Mouse (Mus musculus): Measurements from ENCODE around the gene Adamts12. TPM values are rescaled to one million over a fixed set of nuclear protein-coding genes. Genes with fewer than 3 reads are reported as not detected.

Adamts12 gene
- polyA plus RNA-seq, 1 experiment from 2014 or later: 4.8 TPM

- Histone ChIP-seq H3K27me3 (no peaks in the 10 kb centered on the region), H3K9ac (no peak overlapping the region), H3K36me3 (no peaks in the 10 kb centered on the region), H3K9me3 (no peaks in the 10 kb centered on the region), H3K4me1 (peaks cover 18% of the 10 kb centered on the region), H3K4me2 (replicated peaks) (no peak overlapping the region), H3K4me3 (no peak overlapping the region), H3K27ac (peak overlapping the region; percentile 61; the same call in 1 of the 2 replicates)
- 0 out of 2 replicates have a peak, but pooled peaks have one; percentile 32 for ATAC-seq (ENCODE audit: low FRiP score, low read depth)
- 20% methylated on average over 9 of the region's 9 CpGs for WGBS
Measured at GRCm38 (mm10) chr15:11084241-11084992, 19.8 kb downstream of the Adamts12 start.

- no peak for ATAC-seq (ENCODE audit: low FRiP score, low read depth)
- Histone ChIP-seq H3K27me3 (no peaks in the 10 kb centered on the region), H3K9me3 (no peaks in the 10 kb centered on the region), H3K36me3 (no peaks in the 10 kb centered on the region), H3K4me2 (replicated peaks) (no peak overlapping the region), H3K9ac (no peak overlapping the region), H3K27ac (peak overlapping the region; percentile 61; the same call in 1 of the 2 replicates), H3K4me1 (peaks cover 18% of the 10 kb centered on the region), H3K4me3 (no peak overlapping the region)
- 38% methylated on average over 1 of the region's 1 CpGs for WGBS
Measured at GRCm38 (mm10) chr15:11084993-11085365, 20.4 kb downstream of the Adamts12 start.

- Histone ChIP-seq H3K9ac (no peak overlapping the region), H3K4me3 (no peak overlapping the region), H3K27ac (no peak overlapping the region), H3K27me3 (no peaks in the 10 kb centered on the region), H3K4me1 (peaks cover 10% of the 10 kb centered on the region), H3K9me3 (no peaks in the 10 kb centered on the region), H3K4me2 (replicated peaks) (no peak overlapping the region), H3K36me3 (no peaks in the 10 kb centered on the region)
- no peak for ATAC-seq (ENCODE audit: low FRiP score, low read depth)
- 85% methylated on average over 3 of the region's 3 CpGs for whole genome bisulfite sequencing
Measured at GRCm38 (mm10) chr15:11089494-11089893, 24.9 kb downstream of the Adamts12 start.

- WGBS: 58% methylated on average over 3 of the region's 3 CpGs
- ATAC-seq (ENCODE audit: low FRiP score, low read depth): no peak
Measured at GRCm38 (mm10) chr15:11095566-11095965, 31.0 kb downstream of the Adamts12 start.

GRCm38 (mm10) chr15:11097967-11098702, 33.5 kb downstream of the Adamts12 start:
- peak; percentile 91 for ATAC-seq (ENCODE audit: low FRiP score, low read depth)
- Histone ChIP-seq H3K4me1 (peaks cover 24% of the 10 kb centered on the region), H3K9me3 (no peaks in the 10 kb centered on the region), H3K4me3 (no peak overlapping the region), H3K4me2 (replicated peaks) (peak overlapping the region; percentile 28; the same call in 1 of the 2 replicates), H3K9ac (no peak overlapping the region), H3K27me3 (no peaks in the 10 kb centered on the region), H3K36me3 (no peaks in the 10 kb centered on the region), H3K27ac (peak overlapping the region; percentile 84)
- 31% methylated on average over 4 of the region's 4 CpGs for WGBS

More at GRCm38 (mm10) chr15:11095566-11095965, 31.0 kb downstream of the Adamts12 start:
- no peak overlapping the region for H3K4me3 ChIP-seq
- no peaks in the 10 kb centered on the region for H3K9me3 ChIP-seq
- H3K4me1 ChIP-seq: peaks cover 24% of the 10 kb centered on the region
- H3K4me2 ChIP-seq (replicated peaks): no peak overlapping the region
- H3K27me3 ChIP-seq: no peaks in the 10 kb centered on the region
- H3K36me3 ChIP-seq: no peaks in the 10 kb centered on the region
- no peak overlapping the region for H3K27ac ChIP-seq
- no peak overlapping the region for H3K9ac ChIP-seq

GRCm38 (mm10) chr15:11098940-11099339, 34.4 kb downstream of the Adamts12 start:
- no peak overlapping the region for H3K4me3 ChIP-seq
- no peak for ATAC-seq (ENCODE audit: low FRiP score, low read depth)
- no peaks in the 10 kb centered on the region for H3K36me3 ChIP-seq
- peak overlapping the region; percentile 28; the same call in 1 of the 2 replicates for H3K4me2 ChIP-seq (replicated peaks)
- no peaks in the 10 kb centered on the region for H3K9me3 ChIP-seq
- H3K27me3 ChIP-seq: no peaks in the 10 kb centered on the region
- 61% methylated on average over 7 of the region's 7 CpGs for WGBS
- H3K9ac ChIP-seq: no peak overlapping the region
- H3K27ac ChIP-seq: peak overlapping the region; percentile 84
- H3K4me1 ChIP-seq: peaks cover 24% of the 10 kb centered on the region

- H3K4me3 ChIP-seq: no peak overlapping the region
- no peak overlapping the region for H3K9ac ChIP-seq
- 82% methylated on average over 4 of the region's 4 CpGs for WGBS
- no peak overlapping the region for H3K27ac ChIP-seq
- no peaks in the 10 kb centered on the region for H3K36me3 ChIP-seq
- no peak for ATAC-seq (ENCODE audit: low FRiP score, low read depth)
- peaks cover 24% of the 10 kb centered on the region for H3K4me1 ChIP-seq
- no peaks in the 10 kb centered on the region for H3K9me3 ChIP-seq
- H3K27me3 ChIP-seq: no peaks in the 10 kb centered on the region
- no peak overlapping the region for H3K4me2 ChIP-seq (replicated peaks)
Measured at GRCm38 (mm10) chr15:11100917-11101316, 36.3 kb downstream of the Adamts12 start.

GRCm38 (mm10) chr15:11105101-11105500, 40.5 kb downstream of the Adamts12 start:
- Histone ChIP-seq H3K27ac (no peak overlapping the region), H3K9me3 (no peaks in the 10 kb centered on the region), H3K36me3 (no peaks in the 10 kb centered on the region), H3K27me3 (no peaks in the 10 kb centered on the region), H3K4me2 (replicated peaks) (no peak overlapping the region), H3K9ac (no peak overlapping the region), H3K4me1 (no peaks in the 10 kb centered on the region), H3K4me3 (no peak overlapping the region)
- no peak for ATAC-seq (ENCODE audit: low FRiP score, low read depth)
- WGBS: 67% methylated on average over 2 of the region's 2 CpGs

- no peaks in the 10 kb centered on the region for H3K36me3 ChIP-seq
- no peak overlapping the region for H3K4me2 ChIP-seq (replicated peaks)
- H3K4me1 ChIP-seq: no peaks in the 10 kb centered on the region
- H3K4me3 ChIP-seq: no peak overlapping the region
- WGBS: 79% methylated on average over 5 of the region's 5 CpGs
- no peaks in the 10 kb centered on the region for H3K9me3 ChIP-seq
- no peaks in the 10 kb centered on the region for H3K27me3 ChIP-seq
- H3K27ac ChIP-seq: no peak overlapping the region
- no peak for ATAC-seq (ENCODE audit: low FRiP score, low read depth)
- H3K9ac ChIP-seq: no peak overlapping the region
Measured at GRCm38 (mm10) chr15:11107376-11107775, 42.8 kb downstream of the Adamts12 start.

GRCm38 (mm10) chr15:11114631-11115197, 50.1 kb downstream of the Adamts12 start:
- no peak overlapping the region for H3K27ac ChIP-seq
- H3K9ac ChIP-seq: no peak overlapping the region
- WGBS: 66% methylated on average over 8 of the region's 8 CpGs
- H3K36me3 ChIP-seq: no peaks in the 10 kb centered on the region
- no peaks in the 10 kb centered on the region for H3K9me3 ChIP-seq
- no peak overlapping the region for H3K4me3 ChIP-seq
- no peaks in the 10 kb centered on the region; the same call in 1 of the 2 replicates for H3K4me1 ChIP-seq
- no peak overlapping the region for H3K4me2 ChIP-seq (replicated peaks)
- ATAC-seq (ENCODE audit: low FRiP score, low read depth): no peak
- no peaks in the 10 kb centered on the region for H3K27me3 ChIP-seq

GRCm38 (mm10) chr15:11116303-11116702, 51.7 kb downstream of the Adamts12 start:
- Histone ChIP-seq H3K9ac (no peak overlapping the region), H3K36me3 (no peaks in the 10 kb centered on the region), H3K4me1 (no peaks in the 10 kb centered on the region; the same call in 1 of the 2 replicates), H3K27ac (no peak overlapping the region), H3K4me2 (replicated peaks) (no peak overlapping the region), H3K27me3 (no peaks in the 10 kb centered on the region), H3K9me3 (no peaks in the 10 kb centered on the region), H3K4me3 (no peak overlapping the region)
- ATAC-seq (ENCODE audit: low FRiP score, low read depth): no peak
- 75% methylated on average over 2 of the region's 2 CpGs for WGBS

GRCm38 (mm10) chr15:11116853-11117252, 52.3 kb downstream of the Adamts12 start:
- Histone ChIP-seq H3K9ac (no peak overlapping the region), H3K27me3 (no peaks in the 10 kb centered on the region), H3K27ac (no peak overlapping the region), H3K4me2 (replicated peaks) (no peak overlapping the region), H3K4me3 (no peak overlapping the region), H3K4me1 (no peaks in the 10 kb centered on the region; the same call in 1 of the 2 replicates), H3K9me3 (no peaks in the 10 kb centered on the region), H3K36me3 (no peaks in the 10 kb centered on the region)
- no peak for ATAC-seq (ENCODE audit: low FRiP score, low read depth)
- WGBS: 63% methylated on average over 3 of the region's 3 CpGs
